Comparison of ENCODE assay signal across 18 mouse cellular contexts in the genomic region with DNA sequence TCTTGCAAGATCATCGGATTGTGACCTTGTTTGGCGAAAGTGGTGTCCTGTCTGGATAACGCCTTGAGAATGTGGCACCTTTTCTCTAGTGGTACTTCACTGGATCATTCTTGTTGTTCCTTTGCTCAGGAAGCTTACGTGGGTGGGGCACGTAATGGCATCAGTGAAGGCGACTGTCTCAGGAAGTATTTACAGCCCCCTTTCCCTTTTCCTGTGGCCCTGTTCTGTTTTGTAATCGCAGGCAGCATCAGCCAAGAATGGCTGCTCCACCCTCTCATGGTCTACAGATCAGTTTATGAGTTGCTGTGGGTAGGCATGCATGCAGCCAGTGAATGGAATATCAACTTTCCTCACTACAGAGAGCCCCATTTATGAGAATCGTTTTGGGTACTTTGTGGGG. TPM values are rescaled to one million over a fixed set of nuclear protein-coding genes. Genes with fewer than 3 reads are reported as not detected.
A peak's percentile ranks its signal among the peaks of the same experiment; 100 is the strongest.
DNase-seq lines count a peak whose midpoint lies in the region; ATAC-seq and TF ChIP-seq lines count a peak whose summit lies in the region.
"Had no signal": no experiment of that assay in that cellular context is flagged by ENCODE, and none has a peak within 500 bp of the region (broad histone marks: within the 10 kb centered on the region; RNA-seq: fewer than 3 reads in every experiment).

No protein-coding gene starts in this region.

- 0 out of 2 replicates have a peak, but pooled peaks cover 3% of the 10 kb centered on the region for H3K4me1 ChIP-seq in kidney, adult 2 months (ENCODE audit: control insufficient read depth, insufficient read depth, low read length)
- H3K4me1 ChIP-seq in ES-E14 (ENCODE audit: control insufficient read depth in 2 of 2, insufficient read depth in 2 of 2, low read length in 2 of 2, poor library complexity in 1 of 2) = peaks cover 0 to 10% of the 10 kb centered on the region in 2 experiments; a peak in 3 of 4 replicates
- H3K4me1 ChIP-seq in forebrain, embryonic 12.5 days = peaks cover 7% of the 10 kb centered on the region; the same call in 1 of the 2 replicates
- H3K4me1 ChIP-seq: midbrain, embryonic 15.5 days had no signal

- H3K36me3 ChIP-seq in kidney, adult 2 months (ENCODE audit: control insufficient read depth, insufficient read depth, low read length) = no peaks in the 10 kb centered on the region
- H3K36me3 ChIP-seq in ES-E14 (ENCODE audit: control insufficient read depth, insufficient read depth, low read length, poor library complexity, severe bottlenecking) = no peaks in the 10 kb centered on the region
- H3K36me3 ChIP-seq in forebrain, embryonic 12.5 days (replicated peaks) = no peaks in the 10 kb centered on the region
- H3K36me3 ChIP-seq: midbrain, embryonic 15.5 days had no signal

- H3K4me3 ChIP-seq in kidney, adult 2 months (ENCODE audit: insufficient read depth, low read depth, low read length) = no peak overlapping the region
- H3K4me3 ChIP-seq in ES-E14 (ENCODE audit: insufficient read depth in 1 of 2, low read depth in 1 of 2, low read length in 2 of 2, poor library complexity in 1 of 2, severe bottlenecking in 1 of 2) = no peak overlapping the region
- H3K4me3 ChIP-seq in forebrain, embryonic 12.5 days (replicated peaks) = no peak overlapping the region
- H3K4me3 ChIP-seq: midbrain, embryonic 15.5 days; myocyte had no signal

- intact Hi-C loops in heart, postnatal 14 days (cut with DNase I) = no loop called here

- TF ChIP-seq POLR2A in kidney, adult 2 months (IDR thresholded peaks at IDR 0.05; ENCODE audit: low read depth, low read length) = no peak

- no peak overlapping the region for H3K4me2 ChIP-seq in forebrain, embryonic 12.5 days
- H3K4me2 ChIP-seq: midbrain, embryonic 15.5 days had no signal

- 67% methylated on average over 8 of the region's 8 CpGs for WGBS in kidney, adult 2 months
- WGBS in forebrain, embryonic 12.5 days = 91% methylated on average over 8 of the region's 8 CpGs

- DNase-seq in heart, adult 11 months = peak; percentile 96
- no peak for DNase-seq in heart, postnatal 14 days
- peak; percentile 18 for DNase-seq in kidney, adult 2 months
- DNase-seq in kidney, adult 9 months = no peak
- no peak for DNase-seq in ES-E14 (ENCODE audit: low read depth, low spot score)
- DNase-seq in lung, postnatal 10 days = peak; percentile 33
- no peak for DNase-seq in ovary, postnatal 36 days (ENCODE audit: low spot score)
- DNase-seq: adrenal gland, adult 8-10 months; cerebellum, adult 9-10 months; thymus, postnatal 14 days had no signal

- ATAC-seq in forebrain, embryonic 12.5 days (ENCODE audit: low FRiP score) = no peak
- ATAC-seq: forebrain, embryonic 16.5 days; hindbrain, embryonic 16.5 days; intestine, embryonic 16.5 days; midbrain, embryonic 15.5 days had no signal

- H3K9me3 ChIP-seq in ES-E14 (ENCODE audit: control insufficient read depth, insufficient read depth, low read depth, low read length) = no peaks in the 10 kb centered on the region
- no peaks in the 10 kb centered on the region for H3K9me3 ChIP-seq in forebrain, embryonic 12.5 days
- H3K9me3 ChIP-seq: midbrain, embryonic 15.5 days had no signal

- H3K27me3 ChIP-seq in kidney, adult 2 months (replicated peaks; ENCODE audit: control insufficient read depth, insufficient read depth, low read length) = no peaks in the 10 kb centered on the region
- no peaks in the 10 kb centered on the region for H3K27me3 ChIP-seq in forebrain, embryonic 12.5 days
- H3K27me3 ChIP-seq: CH12.LX; midbrain, embryonic 15.5 days had no signal

- no peak for TF ChIP-seq CTCF in kidney, adult 2 months (conservative IDR thresholded peaks at IDR 0.05; ENCODE audit: insufficient read depth, insufficient read length, low read depth, low read length)

- H3K9ac ChIP-seq in ES-E14 (ENCODE audit: insufficient read depth, low read depth, low read length, poor library complexity, severe bottlenecking) = no peak overlapping the region
- no peak overlapping the region for H3K9ac ChIP-seq in forebrain, embryonic 12.5 days
- H3K9ac ChIP-seq: liver, embryonic 14.5 days; midbrain, embryonic 15.5 days had no signal

- in situ Hi-C loops in ES-E14 (cut with MboI; ENCODE audit: low sequenced_read_pairs in 2 of 2, unreplicated experiment in 2 of 2) = no loop called here

- H3K27ac ChIP-seq in kidney, adult 2 months (ENCODE audit: insufficient read depth, low read depth, low read length) = peak overlapping the region; percentile 45
- peak overlapping the region; percentile 35; the same call in 1 of the 2 replicates for H3K27ac ChIP-seq in ES-E14 (ENCODE audit: insufficient read depth, low read depth, low read length, poor library complexity, severe bottlenecking)
- H3K27ac ChIP-seq in forebrain, embryonic 12.5 days = no peak overlapping the region
- H3K27ac ChIP-seq: liver, embryonic 14.5 days; midbrain, embryonic 15.5 days had no signal

TF ChIP-seq in ES-E14, 5 proteins besides CTCF, POLR2A, EP300 and RAD21:
- TF ChIP-seq ZC3H11A (IDR thresholded peaks at IDR 0.05; ENCODE audit: borderline replicate concordance, low read depth, low read length) (no peak), ZNF384 (IDR thresholded peaks at IDR 0.05; ENCODE audit: low read depth, low read length) (no peak), HCFC1 (IDR thresholded peaks at IDR 0.05; ENCODE audit: borderline replicate concordance, insufficient read depth, low read length) (no peak), MAFK (IDR thresholded peaks at IDR 0.05; ENCODE audit: insufficient read depth, low read depth, low read length) (no peak), CHD2 (IDR thresholded peaks at IDR 0.05; ENCODE audit: low read depth, low read length) (no peak)

RNA-seq across cellular contexts. Expression of a gene that starts 21.2 kb away (rescaled TPM):
- 10 to 100 TPM; 82.1 to 93.1 TPM for total RNA-seq in heart, postnatal 14 days (2021)
- 5.1 and 6.1 TPM in 2 replicates for polyA plus RNA-seq in kidney, adult 2 months (2012; rRNA removed)
- 24.0 and 31.6 TPM in 2 replicates for total RNA-seq in ES-E14 (2012; rRNA removed)
- polyA plus RNA-seq in forebrain, embryonic 12.5 days (2016; fragmentation: Nextera tagmentation; extraction: Ambion mirVana) = 21.2 and 23.5 TPM in 2 replicates
- total RNA-seq: CH12.LX had no signal

Comparison
In these comparisons a context has a peak if more than half of its experiments do, and no peak if none do; other contexts are left out.
1. DNase-seq: peak in heart, adult 11 months (single experiment), kidney, adult 2 months (single experiment) and lung, postnatal 10 days (single experiment); none in heart, postnatal 14 days (0 of 2), kidney, adult 9 months (single experiment), ES-E14 (single experiment) and ovary, postnatal 36 days (single experiment).